Mouse (Mus musculus) embryonic fibroblast, embryonic 13.5 days (primary cell): ENCODE results near the gene Hsdl1.

Experiments
- CTCF ChIP-seq: IDR thresholded peaks from 2 replicates; pipeline ENCODE4 v1.5.1; 2011; ENCODE audit warnings: mild to moderate bottlenecking, control low read depth, low read length, moderate library complexity, borderline replicate concordance; ENCODE audit not compliant: insufficient read depth
- POLR2A ChIP-seq: IDR thresholded peaks from 2 replicates; pipeline ENCODE4 v1.6.1; 2011; ENCODE audit warnings: low read depth, mild to moderate bottlenecking, control low read depth, low read length, moderate library complexity

DNA sequence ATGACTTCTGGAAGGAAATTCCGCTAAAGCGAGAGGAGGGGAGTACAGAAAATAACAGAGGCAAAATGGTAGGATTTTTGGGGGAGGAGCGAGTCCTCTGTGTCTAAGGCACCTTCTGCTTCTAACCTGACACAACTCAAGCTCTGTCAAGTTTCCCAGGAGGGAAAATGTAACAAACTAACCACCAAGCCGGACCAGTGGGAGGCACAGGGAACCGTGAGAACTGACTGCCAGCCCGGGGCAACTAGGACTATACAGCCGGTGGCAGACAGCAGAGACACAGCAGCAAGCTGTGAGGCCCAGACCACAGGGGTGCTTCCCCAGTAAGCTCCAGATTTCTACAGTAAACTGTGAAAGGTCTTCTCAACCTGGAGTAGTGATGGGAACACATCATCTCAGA, 6.0 kb downstream of the Hsdl1 start:
- TF ChIP-seq POLR2A: no peak
- no peak for TF ChIP-seq CTCF
